Mouse (Mus musculus) mouse embryonic stem cell (cell line): ENCODE results near the gene Ppm1m.

Experiments used
- in situ Hi-C, 2 experiments: fragments of 300-500 bp; cut with MboI; formaldehyde crosslinking; loops; 1 replicate in 1 of 2; 3 replicates in 1 of 2; pipeline ENCODE4 v1.14.3; 2019 to 2020; ENCODE audit warnings: low sequenced_read_pairs in 2 of 2, low pct_unique_long_range_greater_than_20kb in 1 of 2, mixed read lengths in 1 of 2; ENCODE audit not compliant: unreplicated experiment in 1 of 2

Gene Ppm1m

DNA sequence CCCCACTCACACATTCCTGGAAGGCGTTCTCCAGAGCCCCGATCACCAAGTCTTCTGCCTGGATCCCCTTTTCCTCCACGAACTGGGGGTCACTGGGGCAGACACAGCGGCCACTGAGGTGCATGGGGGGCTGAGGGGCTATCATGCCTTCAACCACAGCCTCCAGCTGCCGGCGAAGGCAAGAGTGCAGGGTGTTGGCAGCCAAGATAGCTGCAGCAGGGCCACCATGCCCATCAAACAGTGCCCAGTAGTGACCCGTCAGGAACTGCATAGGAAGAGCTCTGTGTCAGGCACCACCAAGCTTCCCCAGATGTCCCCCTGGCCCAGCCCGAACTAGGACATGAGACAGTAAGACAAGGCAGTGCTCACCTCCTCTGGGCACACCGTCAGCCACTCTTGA is 1.8 kb downstream of the Ppm1m start:
- in situ Hi-C loops = loop anchor here in 1 of 2 experiments (25.0 kb wide), 1 partner anchor 640 kb away; no protein-coding TSS in a partner anchor

GRCm38 (mm10) chr9:106197081-106197713 is 2.3 kb downstream of the Ppm1m start:
- in situ Hi-C loops = loop anchor here in 1 of 2 experiments (25.0 kb wide), 1 partner anchor 640 kb away; no protein-coding TSS in a partner anchor

GRCm38 (mm10) chr9:106195693-106196092 is 3.9 kb downstream of the Ppm1m start:
- in situ Hi-C loops = loop anchor here in 1 of 2 experiments (25.0 kb wide), 1 partner anchor 642 kb away; no protein-coding TSS in a partner anchor

DNA sequence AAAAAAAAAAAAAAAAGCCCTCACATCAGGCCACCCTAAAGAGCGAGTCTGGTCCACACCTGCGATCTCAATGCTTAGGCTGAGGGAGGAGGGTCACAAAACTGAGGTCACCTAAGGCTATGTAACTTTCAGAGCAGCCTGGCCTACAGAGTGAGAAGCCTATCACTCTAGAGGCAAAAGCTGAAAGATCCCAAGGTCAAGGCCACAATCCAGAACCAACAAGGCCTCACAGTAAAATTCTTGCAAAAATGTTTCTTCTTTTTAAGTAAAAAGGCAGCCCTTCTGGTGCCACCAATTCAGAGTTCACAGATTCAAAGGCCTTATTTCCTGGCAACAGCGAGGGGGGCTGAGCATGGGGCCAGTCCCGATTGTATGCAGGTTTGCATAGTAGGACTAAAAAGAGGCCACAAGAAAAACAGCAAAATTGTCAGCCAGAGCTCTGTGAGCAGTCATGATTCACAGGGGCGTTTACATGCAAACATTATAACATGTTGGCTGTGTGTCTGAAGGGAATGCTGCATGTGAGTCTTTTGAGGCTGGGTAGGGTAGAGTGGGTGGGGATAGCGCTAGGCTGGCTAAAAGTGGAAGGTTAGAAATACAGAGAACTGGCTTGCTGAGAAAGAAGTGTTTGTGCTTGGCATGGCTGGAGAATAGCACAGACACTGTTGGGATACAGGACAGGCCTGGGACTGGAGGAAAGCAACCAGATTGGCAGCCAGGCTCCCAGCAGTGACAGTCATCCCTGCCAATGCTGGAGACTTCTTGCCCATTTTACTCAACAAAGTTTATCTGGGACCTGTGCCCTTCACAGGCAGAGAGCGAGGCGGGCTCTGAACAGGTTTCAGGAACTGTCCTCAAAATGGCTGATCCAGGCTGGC is 5.4 kb downstream of the Ppm1m start:
- in situ Hi-C loops = loop anchor here in 1 of 2 experiments (25.0 kb wide), 1 partner anchor 643 kb away; no protein-coding TSS in a partner anchor

DNA sequence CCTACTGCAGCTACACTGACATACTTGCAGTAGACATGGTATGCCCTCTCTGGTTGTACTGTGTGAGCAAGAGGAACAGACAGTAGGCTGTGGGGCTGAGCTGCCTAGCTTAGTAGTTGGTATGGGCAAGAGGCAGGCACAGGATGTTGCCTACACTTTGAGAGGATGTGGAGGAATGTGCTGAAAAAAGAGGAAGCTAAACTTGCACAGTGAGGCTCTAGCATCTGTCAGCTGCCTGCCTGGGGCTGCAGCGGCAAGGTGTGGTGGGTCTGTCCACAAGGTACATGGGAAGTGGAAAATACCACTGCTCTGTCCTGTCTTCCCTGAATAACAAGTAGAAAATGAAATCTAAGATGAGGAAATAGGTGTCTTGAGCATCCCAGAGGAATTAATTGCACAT is 6.5 kb downstream of the Ppm1m start:
- in situ Hi-C loops = loop anchor here in 1 of 2 experiments (25.0 kb wide), 1 partner anchor 644 kb away; no protein-coding TSS in a partner anchor

GRCm38 (mm10) chr9:106192024-106192423 is 7.5 kb downstream of the Ppm1m start:
- in situ Hi-C loops = loop anchor here in 1 of 2 experiments (25.0 kb wide), 1 partner anchor 645 kb away; no protein-coding TSS in a partner anchor

DNA sequence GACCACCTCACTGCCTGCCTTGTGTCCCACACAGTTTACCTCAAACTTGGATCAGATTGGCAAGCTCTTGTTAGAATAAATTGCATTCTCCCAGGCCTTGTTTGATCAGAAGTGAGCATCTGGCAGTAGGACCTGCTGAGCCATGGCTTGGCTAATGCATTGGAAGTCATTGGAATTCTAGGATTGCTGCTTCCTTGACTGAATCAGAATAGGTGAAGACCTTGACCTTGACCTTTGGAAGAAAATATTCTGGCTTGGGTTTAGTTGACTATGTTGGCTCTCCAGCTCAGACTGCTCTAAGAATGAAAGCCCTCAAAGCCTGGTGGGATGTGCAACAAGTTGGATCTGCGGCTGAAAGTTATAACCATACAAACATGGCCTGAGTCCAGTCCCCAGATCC is 8.2 kb downstream of the Ppm1m start:
- in situ Hi-C loops = loop anchor here in 1 of 2 experiments (25.0 kb wide), 1 partner anchor 646 kb away; no protein-coding TSS in a partner anchor

DNA sequence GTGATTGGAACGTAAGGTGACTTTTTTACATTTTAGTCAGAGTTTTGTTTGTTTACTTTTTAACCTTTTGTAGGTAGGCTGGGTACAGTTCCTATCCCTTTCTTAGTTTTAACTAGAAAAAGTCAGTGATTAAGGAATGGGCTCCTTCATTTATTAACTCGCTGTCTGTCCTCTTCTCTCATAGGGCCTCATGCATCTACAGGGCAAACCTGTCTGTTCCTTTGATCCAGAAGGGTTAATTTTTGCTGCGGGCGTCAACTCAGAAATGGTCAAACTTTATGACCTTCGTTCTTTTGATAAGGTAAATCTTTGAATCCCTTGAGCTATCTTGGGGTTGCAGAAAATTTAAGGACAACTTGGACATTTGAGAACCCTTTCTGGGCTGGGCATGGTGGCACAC is 15.6 kb downstream of the Ppm1m start:
- in situ Hi-C loops = loop anchor here in 1 of 2 experiments (25.0 kb wide), 1 partner anchor 653 kb away; no protein-coding TSS in a partner anchor

GRCm38 (mm10) chr9:106182146-106182545 is 17.4 kb downstream of the Ppm1m start:
- in situ Hi-C loops = loop anchor here in 1 of 2 experiments (25.0 kb wide), 1 partner anchor 655 kb away; no protein-coding TSS in a partner anchor

GRCm38 (mm10) chr9:106179964-106180363 is 19.6 kb downstream of the Ppm1m start:
- in situ Hi-C loops = loop anchor here in 1 of 2 experiments (25.0 kb wide), 1 partner anchor 657 kb away; no protein-coding TSS in a partner anchor

GRCm38 (mm10) chr9:106179454-106179853 is 20.1 kb downstream of the Ppm1m start:
- in situ Hi-C loops = loop anchor here in 1 of 2 experiments (25.0 kb wide), 1 partner anchor 658 kb away; no protein-coding TSS in a partner anchor

GRCm38 (mm10) chr9:106177799-106178198 is 21.7 kb downstream of the Ppm1m start:
- in situ Hi-C loops = loop anchor here in 1 of 2 experiments (25.0 kb wide), 1 partner anchor 660 kb away; no protein-coding TSS in a partner anchor

- in situ Hi-C loops = loop anchor here in 1 of 2 experiments (25.0 kb wide), 1 partner anchor 661 kb away; no protein-coding TSS in a partner anchor
These were observed 22.8 kb downstream of the Ppm1m start for GRCm38 (mm10) chr9:106176769-106177168.

DNA sequence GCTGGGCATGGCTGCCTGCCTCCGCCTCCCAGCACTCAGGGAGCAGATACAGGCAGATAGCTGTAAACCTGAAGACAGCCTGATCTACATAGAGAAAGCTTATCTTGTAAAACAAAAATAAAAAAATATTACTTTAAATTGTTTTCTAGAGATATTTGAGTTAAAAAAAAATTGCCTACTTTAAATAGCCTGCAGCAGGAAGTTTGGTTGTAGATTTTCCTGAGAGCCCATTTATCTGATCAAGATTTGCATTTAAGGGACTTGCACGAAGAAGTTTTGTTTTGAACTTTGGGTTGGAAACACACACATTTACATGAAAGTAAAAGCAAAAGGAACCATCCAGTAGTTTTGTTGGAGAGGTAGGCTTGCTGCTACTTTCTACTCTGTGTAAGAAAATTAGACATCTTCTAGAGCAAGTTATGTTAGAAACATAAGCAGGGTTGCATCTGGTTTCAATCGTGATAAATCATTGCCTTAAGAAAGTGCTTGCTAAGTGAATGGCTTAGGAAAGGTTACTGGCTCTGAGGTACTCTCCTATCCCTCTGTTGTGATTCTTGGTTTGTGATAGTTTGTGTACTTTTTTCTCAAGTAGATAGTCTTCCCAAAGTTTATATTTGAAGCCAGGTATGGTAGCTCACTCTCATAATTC is 23.9 kb downstream of the Ppm1m start:
- in situ Hi-C loops = loop anchor here in 1 of 2 experiments (25.0 kb wide), 1 partner anchor 662 kb away; no protein-coding TSS in a partner anchor

DNA sequence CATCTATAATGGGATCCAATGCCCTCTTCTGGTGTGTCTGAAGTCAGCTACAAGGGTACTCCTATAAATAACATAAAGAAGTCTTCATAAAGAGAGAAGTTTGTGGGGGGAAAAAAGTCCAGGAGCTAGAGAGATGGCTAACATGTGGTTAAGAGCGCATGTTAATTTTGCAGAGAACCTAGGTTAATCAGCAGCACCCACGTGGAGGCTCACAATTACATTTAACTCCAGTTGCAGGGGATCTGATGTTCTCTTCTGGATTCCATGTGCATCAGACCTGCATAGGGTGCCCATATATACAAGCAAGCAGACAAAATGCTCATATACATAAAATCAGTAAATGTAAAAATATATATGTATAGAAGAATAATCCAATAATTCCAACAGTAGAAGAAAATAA is 26.2 kb downstream of the Ppm1m start:
- in situ Hi-C loops = no loop called here

DNA sequence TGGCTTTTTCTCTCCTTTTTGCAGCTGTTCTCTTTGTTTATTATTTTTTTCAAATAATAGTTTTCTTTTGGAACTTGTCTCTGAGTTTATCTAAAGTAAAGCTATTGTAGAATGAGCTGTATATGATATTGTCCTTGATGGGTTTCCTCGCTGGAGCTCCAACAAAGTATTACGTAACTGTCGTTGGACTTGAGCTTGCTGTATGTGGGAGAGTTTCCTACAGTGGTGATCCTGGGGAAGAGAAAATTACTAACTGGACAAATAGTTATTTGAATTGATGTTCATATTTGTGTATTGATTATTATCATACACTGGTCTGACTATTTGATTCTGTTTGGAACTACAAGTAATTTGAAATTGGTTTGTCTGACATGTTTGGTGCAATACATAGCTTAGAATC is 27.0 kb downstream of the Ppm1m start:
- in situ Hi-C loops = no loop called here

- in situ Hi-C loops = no loop called here
These were observed 28.0 kb downstream of the Ppm1m start for GRCm38 (mm10) chr9:106171346-106172158.
